Mouse (Mus musculus): ENCODE measurements around the gene Tmem41b. TPM values are rescaled to one million over a fixed set of nuclear protein-coding genes. Genes with fewer than 3 reads are reported as not detected.

Tmem41b gene
- polyA plus RNA-seq, 1 experiment from 2014 or later = 70.1 TPM

GRCm38 (mm10) chr7:109958843-109959715, 27.6 kb downstream of the Tmem41b start:
- no peak for ATAC-seq (ENCODE audit: insufficient read depth, low FRiP score, low read depth)
- 7% methylated on average over 18 of the region's 18 CpGs for WGBS
- H3K4me1 ChIP-seq = 0 out of 2 replicates have a peak, but pooled peaks cover 19% of the 10 kb centered on the region
- H3K9me3 ChIP-seq = no peaks in the 10 kb centered on the region
- peak overlapping the region; percentile 86 for H3K4me2 ChIP-seq
- peak overlapping the region; percentile 89 for H3K27ac ChIP-seq
- H3K27me3 ChIP-seq (replicated peaks) = no peaks in the 10 kb centered on the region
- H3K36me3 ChIP-seq = no peaks in the 10 kb centered on the region
- H3K4me3 ChIP-seq (replicated peaks) = peak overlapping the region; percentile 82
- peak overlapping the region; percentile 70; the same call in 1 of the 2 replicates for H3K9ac ChIP-seq

- ATAC-seq (ENCODE audit: insufficient read depth, low FRiP score, low read depth) = no peak
- no peaks in the 10 kb centered on the region for H3K36me3 ChIP-seq
- H3K9me3 ChIP-seq = no peaks in the 10 kb centered on the region
- no peaks in the 10 kb centered on the region for H3K27me3 ChIP-seq (replicated peaks)
- H3K4me1 ChIP-seq = 0 out of 2 replicates have a peak, but pooled peaks cover 19% of the 10 kb centered on the region
- H3K4me3 ChIP-seq (replicated peaks) = peak overlapping the region; percentile 82
- no peak overlapping the region for H3K27ac ChIP-seq
- WGBS = 61% methylated on average over 8 of the region's 8 CpGs
- H3K9ac ChIP-seq = no peak overlapping the region
- H3K4me2 ChIP-seq = peak overlapping the region; percentile 86
Observed at GRCm38 (mm10) chr7:109957996-109958789, 28.5 kb downstream of the Tmem41b start.

DNA sequence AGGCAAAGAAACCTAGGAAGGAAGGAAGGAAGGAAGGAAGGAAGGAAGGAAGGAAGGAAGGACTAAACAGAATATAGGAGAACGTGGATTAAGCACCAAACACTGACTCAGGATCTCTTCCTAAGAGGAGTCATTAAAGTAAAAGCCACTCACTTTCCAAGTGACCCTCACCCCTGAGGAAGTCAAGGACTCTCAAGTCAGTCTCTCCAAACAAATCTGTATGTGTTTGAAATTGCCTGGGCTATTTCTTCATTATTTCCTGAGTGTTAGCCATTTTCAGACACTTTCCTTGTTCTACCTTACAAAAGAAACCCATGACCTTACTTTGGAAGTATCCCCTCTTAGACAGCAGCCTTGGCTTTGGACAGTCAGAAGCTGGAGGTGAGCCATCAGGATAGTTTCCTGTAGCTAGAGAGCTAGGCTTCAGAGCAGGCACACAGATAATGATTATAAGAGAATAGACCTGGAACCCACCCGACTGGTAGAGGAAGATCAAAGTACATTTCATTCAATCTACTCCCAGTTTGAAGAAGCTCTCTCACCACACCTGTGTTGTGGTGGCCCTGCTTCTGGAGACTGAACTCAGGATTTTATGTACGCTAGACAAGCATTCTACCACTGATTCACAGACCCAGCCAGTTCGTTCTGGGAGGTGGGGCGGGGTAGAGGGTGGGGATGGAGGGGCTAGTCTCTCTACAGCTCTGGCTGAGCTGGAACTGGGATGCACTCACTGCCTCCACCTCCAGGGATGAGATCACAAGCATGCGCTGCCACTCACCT, 31.9 kb downstream of the Tmem41b start:
- Histone ChIP-seq H3K36me3 (no peaks in the 10 kb centered on the region), H3K27me3 (replicated peaks) (no peaks in the 10 kb centered on the region), H3K4me2 (no peak overlapping the region), H3K9me3 (no peaks in the 10 kb centered on the region), H3K9ac (no peak overlapping the region), H3K4me3 (replicated peaks) (no peak overlapping the region), H3K27ac (no peak overlapping the region), H3K4me1 (0 out of 2 replicates have a peak, but pooled peaks cover 15% of the 10 kb centered on the region)
- 54% methylated on average over 6 of the region's 6 CpGs for WGBS
- no peak for ATAC-seq (ENCODE audit: insufficient read depth, low FRiP score, low read depth)

- Histone ChIP-seq H3K27me3 (replicated peaks) (no peaks in the 10 kb centered on the region), H3K9me3 (no peaks in the 10 kb centered on the region), H3K27ac (no peak overlapping the region), H3K4me2 (no peak overlapping the region), H3K36me3 (no peaks in the 10 kb centered on the region), H3K4me3 (replicated peaks) (no peak overlapping the region), H3K4me1 (0 out of 2 replicates have a peak, but pooled peaks cover 9% of the 10 kb centered on the region), H3K9ac (no peak overlapping the region)
- 72% methylated on average over 4 of the region's 4 CpGs for WGBS
- ATAC-seq (ENCODE audit: insufficient read depth, low FRiP score, low read depth) = no peak
Observed at GRCm38 (mm10) chr7:109951297-109951696, 35.4 kb downstream of the Tmem41b start.

GRCm38 (mm10) chr7:109944421-109945034, 42.2 kb downstream of the Tmem41b start:
- H3K27me3 ChIP-seq (replicated peaks) = no peaks in the 10 kb centered on the region
- no peak overlapping the region; the same call in 1 of the 2 replicates for H3K4me2 ChIP-seq
- H3K9ac ChIP-seq = no peak overlapping the region
- 53% methylated on average over 6 of the region's 6 CpGs for WGBS
- peak overlapping the region; percentile 57; the same call in 1 of the 2 replicates for H3K27ac ChIP-seq
- H3K9me3 ChIP-seq = no peaks in the 10 kb centered on the region
- ATAC-seq (ENCODE audit: insufficient read depth, low FRiP score, low read depth) = no peak; the same call in 1 of the 2 replicates
- H3K36me3 ChIP-seq = no peaks in the 10 kb centered on the region
- no peak overlapping the region for H3K4me3 ChIP-seq (replicated peaks)
- H3K4me1 ChIP-seq = 0 out of 2 replicates have a peak, but pooled peaks cover 4% of the 10 kb centered on the region

GRCm38 (mm10) chr7:109929628-109930027, 57.1 kb downstream of the Tmem41b start:
- Histone ChIP-seq H3K27me3 (replicated peaks) (no peaks in the 10 kb centered on the region), H3K4me2 (no peak overlapping the region), H3K9me3 (no peaks in the 10 kb centered on the region), H3K4me3 (replicated peaks) (no peak overlapping the region), H3K4me1 (no peaks in the 10 kb centered on the region), H3K36me3 (peaks cover 21% of the 10 kb centered on the region), H3K27ac (no peak overlapping the region), H3K9ac (no peak overlapping the region)
- ATAC-seq (ENCODE audit: insufficient read depth, low FRiP score, low read depth) = no peak

DNA sequence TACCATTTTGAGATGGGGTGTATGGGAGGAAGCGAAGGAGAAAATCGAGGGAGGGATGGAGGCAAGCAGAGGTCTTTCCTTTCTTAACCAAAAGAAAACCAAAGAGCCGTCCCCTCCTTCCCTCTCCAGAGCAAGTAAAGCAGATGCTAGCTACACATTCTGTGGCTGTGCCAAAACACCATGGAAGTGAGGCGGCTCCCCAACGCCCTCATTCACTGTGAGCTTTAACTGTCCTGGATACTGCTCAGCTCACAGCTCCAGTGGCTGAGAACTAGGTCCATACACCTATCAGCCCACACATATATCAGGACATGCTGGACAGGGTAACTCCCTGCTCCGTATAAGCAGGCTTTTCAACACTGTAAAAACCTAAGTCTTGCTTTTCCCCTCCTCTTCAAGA, 58.4 kb downstream of the Tmem41b start:
- Histone ChIP-seq H3K4me3 (replicated peaks) (no peak overlapping the region), H3K36me3 (peaks cover 13% of the 10 kb centered on the region), H3K9ac (no peak overlapping the region), H3K27me3 (replicated peaks) (no peaks in the 10 kb centered on the region), H3K4me2 (no peak overlapping the region), H3K27ac (no peak overlapping the region), H3K9me3 (no peaks in the 10 kb centered on the region), H3K4me1 (no peaks in the 10 kb centered on the region)
- 89% methylated on average over 6 of the region's 6 CpGs for WGBS
- ATAC-seq (ENCODE audit: insufficient read depth, low FRiP score, low read depth) = no peak

GRCm38 (mm10) chr7:109924965-109925364, 61.8 kb downstream of the Tmem41b start:
- WGBS = 56% methylated on average over 2 of the region's 2 CpGs
- Histone ChIP-seq H3K4me1 (no peaks in the 10 kb centered on the region), H3K36me3 (peaks cover 4% of the 10 kb centered on the region; the same call in 1 of the 2 replicates), H3K9me3 (no peaks in the 10 kb centered on the region), H3K4me2 (no peak overlapping the region), H3K27ac (no peak overlapping the region), H3K4me3 (replicated peaks) (no peak overlapping the region), H3K27me3 (replicated peaks) (no peaks in the 10 kb centered on the region), H3K9ac (no peak overlapping the region)
- no peak for ATAC-seq (ENCODE audit: insufficient read depth, low FRiP score, low read depth)

DNA sequence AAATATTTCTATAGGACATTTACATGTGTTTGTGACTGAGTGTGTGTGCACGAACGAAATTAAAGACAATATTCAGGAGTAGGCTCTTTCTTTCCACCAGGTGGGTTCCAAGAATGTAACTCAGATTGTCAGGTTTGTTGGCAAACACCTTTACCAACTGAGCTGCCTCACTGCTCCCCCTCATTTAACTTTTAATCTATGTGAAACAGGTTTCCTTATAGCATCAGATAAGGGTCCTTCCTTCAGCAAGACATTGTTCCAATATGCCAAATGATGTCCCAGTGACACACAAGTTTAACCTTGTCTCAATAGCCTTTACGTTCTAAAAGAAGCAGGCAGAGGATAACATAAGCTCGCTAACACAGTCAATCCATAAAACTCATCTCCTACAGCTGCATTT, 63.8 kb downstream of the Tmem41b start:
- 88% methylated on average over 4 of the region's 4 CpGs for WGBS
- Histone ChIP-seq H3K36me3 (peaks cover 17% of the 10 kb centered on the region), H3K9me3 (no peaks in the 10 kb centered on the region), H3K4me3 (replicated peaks) (no peak overlapping the region), H3K4me2 (no peak overlapping the region), H3K27ac (no peak overlapping the region), H3K27me3 (replicated peaks) (no peaks in the 10 kb centered on the region), H3K9ac (no peak overlapping the region), H3K4me1 (no peaks in the 10 kb centered on the region)
- ATAC-seq (ENCODE audit: insufficient read depth, low FRiP score, low read depth) = no peak

Measured in stomach, embryonic 15.5 days (tissue).